ENCODE assay signal across 8 mouse cellular contexts in the genomic region with DNA sequence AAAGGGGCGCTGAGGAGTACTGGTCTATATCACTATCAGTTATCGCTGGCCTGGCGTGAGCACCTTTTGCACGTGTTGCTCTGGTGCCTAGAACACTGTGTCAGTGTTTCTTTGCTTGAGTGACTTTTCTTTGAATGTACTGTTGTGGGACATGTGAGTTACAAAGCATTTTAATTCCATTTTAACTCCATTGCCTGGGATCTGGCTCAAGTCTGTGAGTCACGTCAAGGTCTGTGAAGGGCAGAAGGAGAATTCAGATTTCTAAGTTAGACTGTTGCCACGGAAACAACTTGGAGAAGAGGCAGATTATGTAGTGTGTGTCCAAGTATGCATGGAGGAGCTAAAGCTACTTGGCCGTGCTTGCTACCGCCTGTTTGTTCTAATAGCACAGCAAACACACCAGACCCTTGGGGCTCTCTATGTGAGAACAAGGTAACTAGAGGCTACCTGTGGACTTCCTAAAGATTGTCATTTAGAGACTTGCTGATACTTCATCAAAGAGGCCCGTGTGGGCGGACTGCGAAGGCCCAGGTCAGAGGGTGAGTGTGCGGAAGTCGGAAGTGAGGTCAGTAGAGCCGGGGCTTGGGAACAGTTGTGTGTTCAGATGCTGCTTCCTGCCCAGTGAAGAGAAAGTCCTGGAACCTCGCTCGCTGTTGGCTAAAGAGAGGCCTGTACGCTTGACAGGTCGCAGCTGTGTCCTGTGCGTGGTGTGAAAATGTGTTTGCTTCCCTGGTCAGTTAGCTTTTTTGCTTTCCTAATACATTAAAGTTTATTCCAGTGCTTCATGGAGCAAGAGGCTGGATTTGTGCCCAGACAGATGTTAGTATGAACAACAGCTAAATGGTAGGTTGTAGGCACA. TPM values are rescaled to one million over a fixed set of nuclear protein-coding genes. Genes with fewer than 3 reads are reported as not detected.
DNase-seq lines count a peak whose midpoint lies in the region; ATAC-seq lines count a peak whose summit lies in the region.

No protein-coding gene starts in this region.

- ATAC-seq in hindbrain, embryonic 15.5 days (ENCODE audit: low FRiP score, low read depth), result peak; percentile 63
- ATAC-seq in hindbrain, embryonic 11.5 days (ENCODE audit: low FRiP score), result no peak
- no peak for ATAC-seq in intestine, embryonic 14.5 days (replicated peaks; ENCODE audit: low FRiP score, low TSS enrichment, low read depth)

- no peak for DNase-seq in hindbrain, embryonic 11.5 days (ENCODE audit: low spot score)
- DNase-seq in fibroblast of lung, adult 2 months (ENCODE audit: low read depth), result peak; percentile 49
- DNase-seq in intestine, embryonic 14.5 days (ENCODE audit: low spot score), result no peak
- peak; percentile 67 for DNase-seq in lung, postnatal 14 days
- no peak for DNase-seq in cerebellum, adult 9-10 months
- DNase-seq in frontal cortex, postnatal 25 days (ENCODE audit: low spot score in 2 of 2), result no peak
- DNase-seq in cerebellum, adult 9-11 months, result no peak

- no peaks in the 10 kb centered on the region for H3K9me3 ChIP-seq in hindbrain, embryonic 15.5 days
- no peaks in the 10 kb centered on the region for H3K9me3 ChIP-seq in hindbrain, embryonic 11.5 days (ENCODE audit: control insufficient read depth, low read length)
- 0 out of 2 replicates have a peak, but pooled peaks cover 3% of the 10 kb centered on the region for H3K9me3 ChIP-seq in intestine, embryonic 14.5 days (ENCODE audit: control insufficient read depth, low read length)

- no peak overlapping the region for H3K4me2 ChIP-seq in hindbrain, embryonic 15.5 days
- H3K4me2 ChIP-seq in hindbrain, embryonic 11.5 days (replicated peaks; ENCODE audit: low read depth, low read length), result no peak overlapping the region
- H3K4me2 ChIP-seq in intestine, embryonic 14.5 days (ENCODE audit: low read length), result no peak overlapping the region

- H3K4me1 ChIP-seq in hindbrain, embryonic 15.5 days (replicated peaks), result peaks cover 12% of the 10 kb centered on the region
- H3K4me1 ChIP-seq in hindbrain, embryonic 11.5 days (replicated peaks; ENCODE audit: control insufficient read depth, insufficient read depth, low read length), result no peaks in the 10 kb centered on the region
- peaks cover 42% of the 10 kb centered on the region for H3K4me1 ChIP-seq in intestine, embryonic 14.5 days (replicated peaks; ENCODE audit: control insufficient read depth, insufficient read depth, low read length)

- no peaks in the 10 kb centered on the region for H3K27me3 ChIP-seq in hindbrain, embryonic 15.5 days
- H3K27me3 ChIP-seq in hindbrain, embryonic 11.5 days (ENCODE audit: control insufficient read depth, insufficient read depth, low read length), result no peaks in the 10 kb centered on the region
- H3K27me3 ChIP-seq in intestine, embryonic 14.5 days (replicated peaks; ENCODE audit: control insufficient read depth, insufficient read depth, low read length), result no peaks in the 10 kb centered on the region

- no peak overlapping the region for H3K4me3 ChIP-seq in hindbrain, embryonic 15.5 days
- H3K4me3 ChIP-seq in hindbrain, embryonic 11.5 days (ENCODE audit: low read depth, low read length), result no peak overlapping the region
- H3K4me3 ChIP-seq in intestine, embryonic 14.5 days (ENCODE audit: low read depth, low read length), result no peak overlapping the region

- no peak overlapping the region for H3K9ac ChIP-seq in hindbrain, embryonic 15.5 days
- H3K9ac ChIP-seq in hindbrain, embryonic 11.5 days (ENCODE audit: low read depth, low read length), result no peak overlapping the region
- H3K9ac ChIP-seq in intestine, embryonic 14.5 days (ENCODE audit: low read length), result no peak overlapping the region

- H3K36me3 ChIP-seq in hindbrain, embryonic 15.5 days, result no peaks in the 10 kb centered on the region
- H3K36me3 ChIP-seq in hindbrain, embryonic 11.5 days (ENCODE audit: control insufficient read depth, insufficient read depth, low read length), result no peaks in the 10 kb centered on the region
- H3K36me3 ChIP-seq in intestine, embryonic 14.5 days (ENCODE audit: control insufficient read depth, insufficient read depth, low read length), result no peaks in the 10 kb centered on the region

- H3K27ac ChIP-seq in hindbrain, embryonic 15.5 days (replicated peaks), result 0 out of 2 replicates have a peak overlapping the region, but pooled peaks have one; percentile 38
- no peak overlapping the region for H3K27ac ChIP-seq in hindbrain, embryonic 11.5 days (ENCODE audit: low read depth, low read length)
- H3K27ac ChIP-seq in intestine, embryonic 14.5 days (ENCODE audit: low read depth), result peak overlapping the region; percentile 66

- 67% methylated on average over 19 of the region's 19 CpGs for WGBS in hindbrain, embryonic 15.5 days
- 82% methylated on average over 19 of the region's 19 CpGs for WGBS in hindbrain, embryonic 11.5 days
- WGBS in intestine, embryonic 14.5 days, result 63% methylated on average over 19 of the region's 19 CpGs

RNA-seq across cellular contexts. Expression of gene Add3, which starts 41.0 kb away (rescaled TPM):
- polyA plus RNA-seq in hindbrain, embryonic 15.5 days (2015; fragmentation: Nextera tagmentation; extraction: Ambion mirVana), result 40.7 and 46.1 TPM in 2 replicates
- polyA plus RNA-seq in hindbrain, embryonic 11.5 days (2014; fragmentation: Nextera tagmentation; extraction: Ambion mirVana), result 46.6 and 51.6 TPM in 2 replicates
- 115 and 120 TPM in 2 replicates for polyA plus RNA-seq in intestine, embryonic 14.5 days (2014; fragmentation: Nextera tagmentation; extraction: Ambion mirVana)

Comparison
In these comparisons a context has a peak if more than half of its experiments do, and no peak if none do; other contexts are left out.
1. DNase-seq: peak in fibroblast of lung, adult 2 months (single experiment) and lung, postnatal 14 days (single experiment); none in hindbrain, embryonic 11.5 days (single experiment), intestine, embryonic 14.5 days (single experiment), cerebellum, adult 9-10 months (single experiment), frontal cortex, postnatal 25 days (0 of 2) and cerebellum, adult 9-11 months (single experiment).